In the genomic region with DNA sequence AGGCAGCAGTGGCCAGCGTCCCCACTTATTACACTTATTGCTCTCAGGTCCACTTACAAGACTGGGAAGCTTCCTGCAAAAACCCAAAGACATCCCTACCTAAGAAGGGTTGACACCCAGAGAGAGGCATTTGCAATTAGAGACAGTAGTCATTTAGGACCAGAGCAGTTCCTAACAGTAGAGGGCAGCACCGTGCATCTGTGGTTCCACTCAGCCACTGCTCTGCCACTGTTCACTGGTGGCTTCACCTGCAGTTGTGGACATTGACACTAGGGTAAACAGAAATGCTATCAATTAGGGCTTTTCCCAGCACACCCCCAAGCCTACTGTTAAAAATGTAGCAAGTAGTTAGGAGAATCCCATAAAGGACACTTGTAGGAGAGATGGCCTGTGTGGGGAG, we compare ENCODE assay signal across 8 mouse cellular contexts. TPM values are rescaled to one million over a fixed set of nuclear protein-coding genes. Genes with fewer than 3 reads are reported as not detected.
DNase-seq lines count a peak whose midpoint lies in the region; ATAC-seq lines count a peak whose summit lies in the region.

No protein-coding gene starts in this region.

- 17% methylated on average over 2 of the region's 2 CpGs for WGBS in kidney, embryonic 16.5 days
- 12% methylated on average over 2 of the region's 2 CpGs for WGBS in liver, embryonic 11.5 days

- H3K9me3 ChIP-seq in kidney, embryonic 16.5 days (ENCODE audit: low read length) = no peaks in the 10 kb centered on the region
- H3K9me3 ChIP-seq in liver, embryonic 11.5 days (ENCODE audit: control insufficient read depth, low read length) = no peaks in the 10 kb centered on the region

- H3K27ac ChIP-seq in kidney, embryonic 16.5 days (ENCODE audit: low read length) = no peak overlapping the region
- H3K27ac ChIP-seq in liver, embryonic 11.5 days (ENCODE audit: low read depth, low read length) = no peak overlapping the region

- no peak overlapping the region for H3K4me3 ChIP-seq in kidney, embryonic 16.5 days (ENCODE audit: low read length)
- no peak overlapping the region for H3K4me3 ChIP-seq in liver, embryonic 11.5 days (ENCODE audit: low read depth, low read length)

- peak; percentile 99 for ATAC-seq in frontal cortex, adult (ENCODE audit: low TSS enrichment)
- ATAC-seq in kidney, embryonic 16.5 days (ENCODE audit: low FRiP score, low TSS enrichment) = peak; percentile 46; the same call in 1 of the 2 replicates
- ATAC-seq in liver, embryonic 11.5 days (replicated peaks; ENCODE audit: low FRiP score) = no peak

- H3K36me3 ChIP-seq in kidney, embryonic 16.5 days (ENCODE audit: insufficient read depth, low read length) = no peaks in the 10 kb centered on the region
- no peaks in the 10 kb centered on the region for H3K36me3 ChIP-seq in liver, embryonic 11.5 days (ENCODE audit: control insufficient read depth, insufficient read depth, low read length)

- H3K27me3 ChIP-seq in kidney, embryonic 16.5 days (ENCODE audit: insufficient read depth, low read length) = no peaks in the 10 kb centered on the region
- no peaks in the 10 kb centered on the region for H3K27me3 ChIP-seq in liver, embryonic 11.5 days (replicated peaks; ENCODE audit: control insufficient read depth, insufficient read depth, low read length)

- no peak overlapping the region for H3K4me2 ChIP-seq in kidney, embryonic 16.5 days (replicated peaks; ENCODE audit: low read depth, low read length)
- no peak overlapping the region for H3K4me2 ChIP-seq in liver, embryonic 11.5 days

- no peaks in the 10 kb centered on the region for H3K4me1 ChIP-seq in kidney, embryonic 16.5 days (ENCODE audit: insufficient read depth, low read length)
- no peaks in the 10 kb centered on the region for H3K4me1 ChIP-seq in liver, embryonic 11.5 days (replicated peaks; ENCODE audit: control insufficient read depth, insufficient read depth, low read length)

- peak; percentile 77 for DNase-seq in urinary bladder, postnatal 14 days (ENCODE audit: low spot score)
- no peak for DNase-seq in urinary bladder, adult 2 months (ENCODE audit: low spot score)
- peak; percentile 41 for DNase-seq in cerebellum, adult 11 months
- DNase-seq in liver, embryonic 11.5 days (ENCODE audit: low spot score) = peak; percentile 36
- peak; percentile 64 for DNase-seq in ovary, postnatal 14 days (ENCODE audit: low spot score)
- DNase-seq in thymus, postnatal 4 days = peak; percentile 86

- no peak overlapping the region for H3K9ac ChIP-seq in kidney, embryonic 16.5 days (replicated peaks; ENCODE audit: low read length)
- H3K9ac ChIP-seq in liver, embryonic 11.5 days (ENCODE audit: low read depth, low read length) = no peak overlapping the region

RNA-seq across cellular contexts. Expression of gene Zfp365, which starts 40.7 kb away (rescaled TPM):
- polyA plus RNA-seq in urinary bladder, adult 2 months (2012; rRNA removed) = 0.80 and 1.1 TPM in 2 replicates
- 0.66 and 0.84 TPM in 2 replicates for polyA plus RNA-seq in kidney, embryonic 16.5 days (2015; fragmentation: Nextera tagmentation; extraction: Ambion mirVana)
- polyA plus RNA-seq in liver, embryonic 11.5 days (2014; fragmentation: Nextera tagmentation; extraction: Ambion mirVana) = 0.21 and 0.31 TPM in 2 replicates
